Mouse (Mus musculus): ENCODE measurements at regions not wholly inside any gene's neighbourhood (a gene's known extent, or its start where the extent isn't known, plus 50 kb on each side); places are given as distances from the start of the nearest gene placed in this dataset.

DNA sequence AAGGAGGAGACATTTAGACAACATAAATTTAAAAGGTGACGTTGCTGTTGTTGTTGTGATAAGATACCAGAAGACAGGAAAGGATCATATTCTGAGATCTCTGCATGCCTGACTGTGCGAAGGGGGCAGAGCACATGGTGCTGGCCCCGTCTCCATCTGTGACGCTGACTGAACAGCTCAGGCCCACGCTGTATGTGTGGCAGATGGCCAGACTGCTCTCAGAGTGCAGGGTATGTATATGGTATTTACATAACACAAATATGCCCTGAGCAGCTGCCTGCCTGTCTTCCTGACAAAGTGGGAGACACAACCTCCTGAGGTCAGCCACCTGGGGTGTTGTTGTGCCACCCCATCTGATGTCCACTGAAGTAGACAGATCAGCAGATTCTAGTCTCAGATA, 620.5 kb downstream of the Pard3 start:
- TF ChIP-seq CTCF (IDR thresholded peaks at IDR 0.05; ENCODE audit: extremely low read depth, insufficient read depth, low read length), result no peak
- no peak for TF ChIP-seq POLR2A (IDR thresholded peaks at IDR 0.05; ENCODE audit: extremely low read depth, insufficient read depth, low read length)

All from cortical plate, adult 2 months (tissue).